Mouse (Mus musculus): ENCODE measurements around the gene Olfr705. TPM values are rescaled to one million over a fixed set of nuclear protein-coding genes. Genes with fewer than 3 reads are reported as not detected.
"Not testable (repeated sequence)": the region's sequence is repeated elsewhere in the genome, so short reads cannot be mapped to it uniquely, and the experiment has no call there.

The Olfr705 gene
- total RNA-seq (2021), result not detected

- no peak for DNase-seq
Observed at GRCm38 (mm10) chr7:106876791-106877190, at the start of gene Olfr705. Gene Olfr705 (minus strand): TSS chr7:106876891.

GRCm38 (mm10) chr7:106920961-106921360 is 44.3 kb upstream of the Olfr705 start:
- DNase-seq, result not testable (repeated sequence)

GRCm38 (mm10) chr7:106907676-106908075 is 31.0 kb upstream of the Olfr705 start, which contains the start of gene Olfr1532-ps1:
Gene Olfr1532-ps1 (plus strand): TSS chr7:106908001.
- no peak for DNase-seq

- DNase-seq, result not testable (repeated sequence)
Observed at GRCm38 (mm10) chr7:106901141-106901540, 24.4 kb upstream of the Olfr705 start, which contains the start of gene Olfr707. Gene Olfr707 (minus strand): TSS chr7:106901241.

- no peak for DNase-seq
Observed at GRCm38 (mm10) chr7:106888062-106888461, 11.4 kb upstream of the Olfr705 start, which contains the start of gene Olfr706. Gene Olfr706 (minus strand): TSS chr7:106888162.

GRCm38 (mm10) chr7:106862885-106863284 is 13.8 kb downstream of the Olfr705 start, which contains the start of gene Olfr704:
Gene Olfr704 (plus strand): TSS chr7:106863185.
- no peak for DNase-seq

- DNase-seq, result no peak
Observed at GRCm38 (mm10) chr7:106843060-106843459, 33.6 kb downstream of the Olfr705 start, which contains the start of gene Olfr703. Gene Olfr703 (plus strand): TSS chr7:106843360.

GRCm38 (mm10) chr7:106833793-106834192 is 42.9 kb downstream of the Olfr705 start, which contains the start of gene Olfr702:
Gene Olfr702 (minus strand): TSS chr7:106833893.
- no peak for DNase-seq

Other genes starting within 250 kb of the Olfr705 start
- not detected for gene Olfr693, start 196.3 kb downstream of the Olfr705 start, total RNA-seq (2021)
- gene Olfr694, start 185.1 kb downstream of the Olfr705 start, total RNA-seq (2021), result not detected
- not detected for gene Olfr695, start 160.5 kb downstream of the Olfr705 start, total RNA-seq (2021)
- not detected for gene Olfr697, start 134.4 kb downstream of the Olfr705 start, total RNA-seq (2021)
- gene Olfr698, start 121.5 kb downstream of the Olfr705 start, total RNA-seq (2021), result not detected
- gene Olfr699, start 83.7 kb downstream of the Olfr705 start, total RNA-seq (2021), result not detected
- not detected for gene Olfr700, start 68.1 kb downstream of the Olfr705 start, total RNA-seq (2021)
- gene Olfr701, start 62.8 kb downstream of the Olfr705 start, total RNA-seq (2021), result not detected
- not detected for gene Olfr702, start 43.0 kb downstream of the Olfr705 start, total RNA-seq (2021)
- not detected for gene Olfr703, start 33.5 kb downstream of the Olfr705 start, total RNA-seq (2021)
- gene Olfr704, start 13.7 kb downstream of the Olfr705 start, total RNA-seq (2021), result not detected
- not detected for gene Olfr706, start 11.3 kb upstream of the Olfr705 start, total RNA-seq (2021)
- not detected for gene Olfr707, start 24.4 kb upstream of the Olfr705 start, total RNA-seq (2021)
- gene Olfr1532-ps1, start 31.1 kb upstream of the Olfr705 start, total RNA-seq (2021), result not detected
- gene Olfr709-ps1, start 55.3 kb upstream of the Olfr705 start, total RNA-seq (2021), result not detected
- gene Olfr710, start 71.4 kb upstream of the Olfr705 start, total RNA-seq (2021), result not detected
- gene Olfr6, start 87.0 kb upstream of the Olfr705 start, total RNA-seq (2021), result under 1 TPM in 1 of 2 experiments, not detected in 1; 0.05 TPM
- gene Olfr711, start 98.6 kb upstream of the Olfr705 start, total RNA-seq (2021), result not detected
- not detected for gene Olfr2, start 129.2 kb upstream of the Olfr705 start, total RNA-seq (2021)
- not detected for gene Olfr713, start 154.3 kb upstream of the Olfr705 start, total RNA-seq (2021)
- not detected for gene Olfr714, start 194.1 kb upstream of the Olfr705 start, total RNA-seq (2021)
- gene Olfr17, start 216.3 kb upstream of the Olfr705 start, total RNA-seq (2021), result not detected
- gene Olfr715b, start 233.5 kb upstream of the Olfr705 start, total RNA-seq (2021), result not detected